Mouse (Mus musculus) neural tube, embryonic 14.5 days (tissue): Measurements from ENCODE around the gene Crkl. TPM values are rescaled to one million over a fixed set of nuclear protein-coding genes. Genes with fewer than 3 reads are reported as not detected.

Experiments used
- ATAC-seq: fragments of 200-750 bp; cut with Nextera tagmentation; 2 replicates; pipeline ENCODE4 v1.8.0; 2017; ENCODE audit warnings: low read depth, mild to moderate bottlenecking, moderate TSS enrichment, moderate library complexity
- H3K27ac ChIP-seq: fragments of 300-500 bp; sonication (generic); 2 replicates; pipeline ENCODE4 v1.5.1; 2014; ENCODE audit warnings: low read depth, mild to moderate bottlenecking, control low read depth, low read length, moderate library complexity, mixed read lengths
- H3K27me3 ChIP-seq: fragments of 300-500 bp; sonication (generic); 2 replicates; pipeline ENCODE4 v1.6.1; 2014; ENCODE audit warnings: low read length; ENCODE audit not compliant: control insufficient read depth, insufficient read depth
- H3K36me3 ChIP-seq: fragments of 300-500 bp; sonication (generic); 2 replicates; pipeline ENCODE4 v1.6.1; 2014; ENCODE audit warnings: low read length, mixed read lengths; ENCODE audit not compliant: control insufficient read depth, insufficient read depth
- H3K4me1 ChIP-seq: fragments of 300-500 bp; sonication (generic); 2 replicates; pipeline ENCODE4 v1.6.1; 2014; ENCODE audit warnings: low read length; ENCODE audit not compliant: control insufficient read depth, insufficient read depth
- H3K4me2 ChIP-seq: fragments of 300-500 bp; sonication (generic); 2 replicates; pipeline ENCODE4 v1.6.1; 2014; ENCODE audit warnings: mild to moderate bottlenecking, low read depth, low read length, control low read depth
- H3K4me3 ChIP-seq: fragments of 300-500 bp; sonication (generic); 2 replicates; pipeline ENCODE4 v1.5.1; 2014; ENCODE audit warnings: low read depth, low read length, control low read depth, mixed read lengths
- H3K9ac ChIP-seq: fragments of 300-500 bp; sonication (generic); replicated peaks from 2 replicates; pipeline ENCODE4 v1.6.1; 2014; ENCODE audit warnings: low read depth, mild to moderate bottlenecking, control low read depth, low read length, mixed read lengths
- H3K9me3 ChIP-seq: fragments of 300-500 bp; sonication (generic); 2 replicates; pipeline ENCODE4 v1.6.1; 2016; ENCODE audit warnings: low read length; ENCODE audit not compliant: control insufficient read depth
- WGBS: fragments of 180-500 bp; shearing (Covaris S2); extraction: QIAGEN DNeasy Blood & Tissue Kit; methylation state at CpG from one replicate; pipeline ENCODE4 v1.1.7; 2014; 5-methylcytosine and 5-hydroxymethylcytosine counted together
- polyA plus RNA-seq: library from polyadenylated mRNA; unstranded; fragments of >200 nt; fragmentation: Nextera tagmentation; extraction: Ambion mirVana; gene quantifications from 2 replicates; pipeline ENCODE4 v1.2.1, GENCODE M21; 2014

Gene Crkl
- polyA plus RNA-seq: 70.6 and 73.1 TPM in 2 replicates

GRCm38 (mm10) chr16:17451541-17452372 lies at the start of gene Crkl:
Gene Crkl, plus strand, starts transcription at chr16:17451987.
- peak within 1 kb of the TSS; percentile 93 for H3K27ac ChIP-seq
- WGBS: under 1% methylated on average over 63 of the region's 63 CpGs
- no peaks in the 10 kb centered on the region for H3K27me3 ChIP-seq
- peaks cover 8% of the 10 kb centered on the region; the same call in 1 of the 2 replicates for H3K36me3 ChIP-seq
- peak within 1 kb of the TSS; percentile 94 for H3K4me3 ChIP-seq
- H3K4me2 ChIP-seq: peak within 1 kb of the TSS; percentile 95
- no peaks in the 10 kb centered on the region for H3K9me3 ChIP-seq
- H3K9ac ChIP-seq: peak within 1 kb of the TSS; percentile 94
- H3K4me1 ChIP-seq: peaks cover 19% of the 10 kb centered on the region
- peak; percentile 98 for ATAC-seq

- Histone ChIP-seq H3K4me1 (peaks cover 21% of the 10 kb centered on the region), H3K9me3 (no peaks in the 10 kb centered on the region), H3K4me2 (no peak overlapping the region), H3K4me3 (no peak overlapping the region), H3K27me3 (no peaks in the 10 kb centered on the region), H3K36me3 (no peaks in the 10 kb centered on the region), H3K9ac (no peak overlapping the region), H3K27ac (no peak overlapping the region)
- no peak for ATAC-seq
- WGBS: 74% methylated on average over 1 of the region's 1 CpGs
Observed at GRCm38 (mm10) chr16:17402855-17403254, 48.9 kb upstream of the Crkl start.

- H3K9ac ChIP-seq: peak overlapping the region; percentile 79
- H3K4me3 ChIP-seq: peak overlapping the region; percentile 77
- under 1% methylated on average over 22 of the region's 22 CpGs for WGBS
- no peaks in the 10 kb centered on the region for H3K27me3 ChIP-seq
- peak overlapping the region; percentile 85 for H3K27ac ChIP-seq
- H3K36me3 ChIP-seq: no peaks in the 10 kb centered on the region
- H3K4me2 ChIP-seq: peak overlapping the region; percentile 66
- peak; percentile 84 for ATAC-seq
- peaks cover 21% of the 10 kb centered on the region for H3K4me1 ChIP-seq
- H3K9me3 ChIP-seq: no peaks in the 10 kb centered on the region
Observed at GRCm38 (mm10) chr16:17405271-17405696, 46.5 kb upstream of the Crkl start.

- Histone ChIP-seq H3K27ac (peak within 1 kb of the TSS; percentile 85), H3K4me1 (peaks cover 21% of the 10 kb centered on the region), H3K4me2 (peak within 1 kb of the TSS; percentile 66), H3K4me3 (peak within 1 kb of the TSS; percentile 77), H3K9me3 (no peaks in the 10 kb centered on the region), H3K9ac (peak within 1 kb of the TSS; percentile 79), H3K36me3 (no peaks in the 10 kb centered on the region), H3K27me3 (no peaks in the 10 kb centered on the region)
- peak; percentile 98 for ATAC-seq
- 1% methylated on average over 62 of the region's 69 CpGs for WGBS
Observed at GRCm38 (mm10) chr16:17405736-17406443, 45.9 kb upstream of the Crkl start, which contains the start of the genes Snap29 and Pi4ka. Gene Snap29, plus strand, starts transcription at chr16:17405986. Gene Pi4ka, minus strand, starts transcription at chr16:17406314.

GRCm38 (mm10) chr16:17406512-17407231 lies 45.1 kb upstream of the Crkl start:
- ATAC-seq: no peak
- Histone ChIP-seq H3K4me2 (peak overlapping the region; percentile 66), H3K4me1 (peaks cover 21% of the 10 kb centered on the region), H3K9me3 (no peaks in the 10 kb centered on the region), H3K36me3 (no peaks in the 10 kb centered on the region), H3K9ac (peak overlapping the region; percentile 79), H3K27ac (no peak overlapping the region), H3K4me3 (peak overlapping the region; percentile 77), H3K27me3 (no peaks in the 10 kb centered on the region)
- WGBS: 39% methylated on average over 9 of the region's 9 CpGs

GRCm38 (mm10) chr16:17409046-17409445 lies 42.7 kb upstream of the Crkl start:
- Histone ChIP-seq H3K9me3 (no peaks in the 10 kb centered on the region), H3K4me3 (no peak overlapping the region), H3K27me3 (no peaks in the 10 kb centered on the region), H3K4me2 (no peak overlapping the region), H3K4me1 (peaks cover 21% of the 10 kb centered on the region), H3K27ac (no peak overlapping the region), H3K36me3 (no peaks in the 10 kb centered on the region), H3K9ac (no peak overlapping the region)
- 94% methylated on average over 2 of the region's 2 CpGs for WGBS
- ATAC-seq: no peak

- Histone ChIP-seq H3K27me3 (no peaks in the 10 kb centered on the region), H3K4me2 (no peak overlapping the region)
- 72% methylated on average over 4 of the region's 4 CpGs for WGBS
Observed at GRCm38 (mm10) chr16:17410209-17410608, 41.6 kb upstream of the Crkl start.

GRCm38 (mm10) chr16:17423021-17423420 lies 28.8 kb upstream of the Crkl start:
- Histone ChIP-seq H3K9me3 (no peaks in the 10 kb centered on the region), H3K27ac (no peak overlapping the region), H3K27me3 (no peaks in the 10 kb centered on the region), H3K4me1 (no peaks in the 10 kb centered on the region), H3K36me3 (peaks cover 44% of the 10 kb centered on the region; the same call in 1 of the 2 replicates), H3K9ac (no peak overlapping the region), H3K4me3 (no peak overlapping the region), H3K4me2 (no peak overlapping the region)
- WGBS: 88% methylated on average over 3 of the region's 3 CpGs
- ATAC-seq: no peak

More at GRCm38 (mm10) chr16:17410209-17410608, 41.6 kb upstream of the Crkl start:
- Histone ChIP-seq H3K27ac (no peak overlapping the region), H3K9ac (no peak overlapping the region), H3K9me3 (no peaks in the 10 kb centered on the region), H3K4me3 (no peak overlapping the region), H3K4me1 (peaks cover 12% of the 10 kb centered on the region), H3K36me3 (no peaks in the 10 kb centered on the region)
- no peak for ATAC-seq
